Mouse (Mus musculus) brain, embryonic 14.5 days (tissue): ENCODE results near the gene Rhov.

ENCODE experiments used
- CTCF ChIP-seq: fragments of 200-500 bp; IDR thresholded peaks from 2 replicates; pipeline ENCODE4 v1.5.1; 2012; ENCODE audit warnings: inconsistent platforms, mild to moderate bottlenecking, moderate library complexity, borderline replicate concordance; ENCODE audit not compliant: insufficient read depth, insufficient read length; ENCODE audit errors: extremely low read depth
- POLR2A ChIP-seq: fragments of 200-500 bp; IDR thresholded peaks from 2 replicates; pipeline ENCODE4 v1.6.1; 2012; ENCODE audit warnings: mild to moderate bottlenecking, inconsistent platforms, borderline replicate concordance; ENCODE audit not compliant: poor library complexity, insufficient read depth, insufficient read length, severe bottlenecking; ENCODE audit errors: extremely low read depth

DNA sequence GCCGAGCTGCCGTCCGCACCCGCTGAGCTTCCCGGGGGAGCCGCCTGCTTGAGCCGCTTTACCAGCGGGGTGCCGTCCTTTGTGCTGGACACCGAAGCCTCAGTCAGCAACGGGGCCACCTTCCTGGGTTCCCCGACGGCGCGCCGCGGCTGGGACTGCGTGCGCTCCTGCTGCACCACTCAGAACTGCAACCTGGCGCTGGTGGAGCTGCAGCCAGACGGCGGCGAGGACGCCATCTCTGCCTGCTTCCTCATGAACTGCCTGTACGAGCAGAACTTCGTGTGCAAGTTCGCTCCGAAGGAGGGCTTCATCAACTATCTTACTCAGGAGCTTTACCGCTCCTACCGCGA lies 33.2 kb downstream of the Rhov start:
- TF ChIP-seq CTCF (no peak), POLR2A (no peak)
